Mouse (Mus musculus) kidney, adult 11 months (tissue): ENCODE results near the gene Cyp2d11.

Source experiments
- DNase-seq: peaks from one replicate; pipeline ENCODE4 v3.0.0; 2022

The Cyp2d11 gene

GRCm38 (mm10) chr15:82350349-82350748, 43.5 kb downstream of the Cyp2d11 start:
- DNase-seq = no peak

DNA sequence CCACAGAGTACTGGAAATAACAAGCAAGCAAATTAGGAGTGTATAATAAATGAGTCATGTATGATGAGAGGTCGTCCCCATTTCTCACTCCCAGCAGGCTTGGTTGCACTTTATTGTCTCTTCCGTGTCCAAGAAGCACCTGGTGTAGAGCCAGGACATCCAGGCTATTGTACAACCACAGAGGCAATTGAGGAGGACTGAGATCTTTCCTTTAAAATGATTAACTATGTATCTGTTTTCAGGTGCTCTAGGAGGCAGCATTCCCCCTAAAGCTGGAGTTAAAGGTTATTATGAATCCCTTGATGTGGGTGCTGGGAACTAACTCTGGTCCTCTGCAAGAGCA, 44.9 kb downstream of the Cyp2d11 start:
- no peak for DNase-seq

GRCm38 (mm10) chr15:82348258-82348998, 45.4 kb downstream of the Cyp2d11 start:
- no peak for DNase-seq

DNA sequence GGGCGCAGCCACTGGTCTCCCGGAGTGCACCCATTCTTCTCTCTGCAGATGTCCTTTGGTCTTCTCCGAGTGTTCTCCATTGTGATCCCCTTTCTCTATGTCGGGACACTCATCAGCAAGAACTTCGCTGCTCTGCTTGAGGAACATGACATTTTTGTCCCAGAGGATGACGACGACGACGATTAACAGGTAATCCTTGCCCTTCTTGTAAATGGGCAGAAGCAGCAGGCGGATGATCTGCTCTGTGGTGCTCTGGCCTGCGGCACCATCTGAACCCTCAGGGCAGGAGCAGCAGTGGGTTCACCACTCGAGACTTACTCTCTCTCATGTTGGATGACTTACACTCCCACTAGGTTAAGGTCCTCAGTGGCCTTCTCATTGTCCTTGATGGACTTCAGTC, 46.0 kb downstream of the Cyp2d11 start:
- no peak for DNase-seq

DNA sequence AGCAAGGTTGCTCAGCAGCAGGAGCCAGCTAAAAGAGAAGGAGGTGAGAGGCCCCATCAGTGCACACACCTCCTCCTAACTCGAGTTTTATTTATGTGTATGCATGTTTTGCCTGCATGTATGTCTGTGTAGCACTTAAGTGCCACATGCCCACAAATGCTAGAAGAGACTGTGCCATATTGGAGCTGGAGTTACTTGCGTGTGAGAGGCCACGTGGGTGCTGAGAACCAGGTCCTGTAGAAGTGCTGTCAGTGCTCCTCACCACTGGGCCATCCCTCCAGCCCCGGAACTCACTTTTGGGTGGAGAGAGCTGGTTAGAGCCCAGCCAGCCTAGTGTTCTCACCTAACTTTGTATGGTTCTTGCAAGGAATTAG, 46.5 kb downstream of the Cyp2d11 start:
- DNase-seq = no peak

DNA sequence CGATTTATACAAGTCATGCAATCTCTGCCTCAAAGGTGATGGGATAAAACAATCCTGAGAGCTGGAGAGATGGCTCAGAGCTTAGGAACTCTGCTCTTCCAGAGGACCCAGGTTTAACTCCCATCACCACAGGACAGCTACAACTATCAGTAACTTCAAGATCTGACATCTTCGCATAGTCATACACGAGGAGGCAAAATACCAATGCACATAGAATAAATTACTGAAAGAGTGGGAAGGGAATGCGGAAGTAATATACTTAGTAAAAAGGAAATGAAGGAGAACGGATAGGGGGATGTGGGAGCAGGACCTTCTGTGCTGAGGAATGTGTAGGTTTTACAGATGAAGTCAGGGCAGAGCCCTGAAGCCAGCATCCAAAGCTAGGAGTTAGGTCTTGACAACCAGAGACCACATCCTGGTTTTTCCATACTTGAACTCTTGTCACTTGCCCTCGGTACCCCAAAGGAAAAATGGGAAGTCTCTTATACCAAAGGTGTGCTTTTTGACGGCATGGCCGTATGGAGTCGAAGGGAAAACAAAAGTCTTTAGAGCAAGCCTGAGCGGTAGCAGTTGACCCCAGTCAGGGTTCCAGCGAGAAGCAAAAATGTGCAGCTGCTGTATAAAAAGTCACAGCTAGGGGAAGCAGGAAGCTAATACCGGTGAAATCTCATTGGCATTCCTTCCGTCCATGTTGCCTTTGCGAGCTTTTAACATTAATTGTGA, 47.1 kb downstream of the Cyp2d11 start:
- no peak for DNase-seq

DNA sequence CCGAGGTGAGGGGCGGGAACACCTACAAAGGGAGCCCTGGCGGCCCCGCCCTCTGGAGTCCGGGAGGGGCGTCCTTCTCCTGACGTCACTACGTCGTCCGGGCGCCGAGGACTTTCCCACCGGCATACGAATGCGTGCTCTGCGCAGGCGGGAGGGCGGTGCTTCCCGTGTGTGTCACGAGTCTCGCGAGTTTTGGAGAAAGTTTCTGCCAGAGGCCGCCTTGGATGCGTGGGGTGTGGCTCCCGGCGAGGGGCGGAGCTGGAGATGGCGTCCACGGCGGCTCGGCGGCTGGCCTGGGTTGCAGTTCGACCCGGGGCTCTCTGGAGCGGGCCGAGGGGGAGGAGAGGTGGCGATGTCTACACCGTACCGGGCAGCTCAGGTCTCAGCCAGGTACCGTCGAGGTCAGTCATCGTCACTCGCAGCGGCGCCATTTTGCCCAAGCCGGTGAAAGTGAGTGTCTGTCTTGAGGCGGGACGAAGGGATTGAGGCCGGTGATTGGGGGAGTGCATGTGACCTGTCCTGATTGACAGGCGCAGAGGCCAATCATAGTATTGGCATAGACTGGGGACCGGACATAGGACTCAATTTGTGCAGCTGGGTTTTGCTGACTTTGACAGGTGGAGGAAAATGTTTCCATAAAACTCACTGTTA, 47.9 kb downstream of the Cyp2d11 start:
- peak; percentile 98 for DNase-seq

DNA sequence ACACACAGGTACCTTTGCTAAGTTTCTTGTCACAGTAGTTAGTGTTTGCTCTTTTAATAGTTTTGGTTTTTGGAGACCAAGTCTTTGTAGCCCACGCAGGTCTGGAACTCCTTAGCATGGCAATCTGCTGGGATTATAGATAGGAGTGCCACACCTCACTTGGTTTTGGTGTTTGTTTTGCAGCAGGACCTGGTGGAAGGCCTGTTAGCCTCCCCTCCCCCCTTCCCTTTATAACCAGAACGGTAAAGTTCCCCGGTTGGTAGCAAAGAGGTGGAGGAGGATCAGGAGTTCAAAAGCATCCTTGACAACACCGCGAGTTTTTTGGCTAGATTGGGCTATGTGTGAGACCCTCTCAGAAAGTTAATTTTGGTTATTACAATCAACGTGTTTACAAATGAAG, 48.9 kb downstream of the Cyp2d11 start:
- DNase-seq = no peak

DNA sequence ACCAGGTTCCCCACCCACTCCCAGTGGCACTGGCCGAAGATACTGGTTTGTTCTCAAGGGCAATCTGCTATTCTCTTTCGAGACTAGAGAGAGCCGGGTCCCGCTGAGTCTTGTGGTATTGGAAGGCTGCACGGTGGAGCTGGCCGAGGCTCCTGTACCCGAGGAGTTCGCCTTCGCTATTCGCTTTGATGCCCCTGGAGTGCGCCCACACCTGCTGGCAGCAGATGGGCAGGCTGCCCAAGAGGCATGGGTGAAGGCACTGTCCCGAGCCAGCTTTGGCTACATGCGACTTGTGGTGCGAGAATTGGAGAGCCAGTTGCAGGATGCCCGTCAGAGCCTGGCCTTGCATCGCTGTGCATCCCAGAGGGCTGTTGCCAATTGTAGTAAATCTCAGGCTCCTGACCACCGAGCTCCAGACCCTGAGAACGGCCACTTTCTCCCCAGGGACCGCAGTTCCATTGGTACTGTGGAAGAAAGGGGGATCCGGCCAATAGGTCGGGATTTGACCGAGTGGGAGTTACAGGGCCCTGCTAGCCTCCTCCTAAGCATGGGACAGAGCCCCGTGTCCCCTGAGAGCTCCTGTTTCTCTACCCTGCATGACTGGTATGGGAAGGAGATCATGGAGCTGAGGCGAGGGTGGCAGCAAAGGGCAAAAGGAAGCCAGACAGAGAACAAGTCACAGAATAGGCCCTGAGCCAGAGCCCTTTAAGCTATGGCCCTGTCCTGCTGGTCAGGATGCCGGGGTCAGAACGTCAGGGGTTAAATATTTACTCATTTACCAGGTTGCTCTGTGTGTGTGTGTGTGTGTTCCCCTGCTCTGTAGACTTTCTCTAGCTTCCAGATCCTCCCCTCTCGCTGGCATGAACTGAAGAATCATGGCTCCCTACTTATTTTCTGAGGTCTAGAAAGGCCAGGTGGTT, 50.2 kb downstream of the Cyp2d11 start:
- peak; percentile 78 for DNase-seq

- no peak for DNase-seq
Measured at GRCm38 (mm10) chr15:82342543-82342935, 51.3 kb downstream of the Cyp2d11 start.

DNA sequence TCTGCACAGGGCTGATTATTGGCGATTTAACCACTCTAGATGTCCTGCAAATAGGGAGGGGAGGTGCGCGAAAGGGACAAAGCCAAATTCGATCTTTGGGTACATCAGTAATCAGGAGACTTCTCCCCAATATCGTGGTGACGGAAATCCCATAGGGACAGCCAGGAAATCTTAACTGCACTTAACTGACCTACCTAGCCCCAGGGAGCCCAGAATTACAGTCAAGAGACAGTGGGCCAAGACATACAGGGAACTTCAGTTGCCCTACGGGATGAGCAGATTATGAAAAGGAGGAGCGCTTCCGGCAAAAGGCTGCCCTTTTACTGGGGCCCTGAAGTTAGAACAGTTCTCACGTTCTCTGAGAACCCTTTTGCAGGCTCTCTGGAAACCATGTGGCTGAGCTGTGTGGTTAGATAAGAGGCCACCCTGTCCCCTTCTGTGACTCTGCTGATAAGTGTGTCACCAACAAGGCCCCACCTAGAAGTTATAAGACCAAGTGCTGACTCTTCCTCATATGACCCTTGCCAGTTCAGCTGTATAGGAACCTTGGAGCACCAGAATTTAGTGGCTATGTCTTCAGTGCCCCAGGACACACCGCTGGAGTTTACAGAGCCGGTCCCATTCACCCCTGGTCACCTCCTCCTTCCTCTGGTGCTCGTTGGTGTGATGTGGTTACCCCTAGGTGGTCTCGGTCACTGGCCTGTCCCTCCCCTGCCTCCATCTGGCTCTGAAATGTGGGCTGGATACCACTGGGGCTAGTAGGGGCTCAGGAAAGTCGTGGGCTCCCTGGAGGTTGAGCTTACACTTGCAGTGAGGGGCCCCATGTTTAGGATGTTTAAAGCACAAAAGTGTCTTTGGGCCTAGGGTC, 51.9 kb downstream of the Cyp2d11 start:
- DNase-seq = no peak

DNA sequence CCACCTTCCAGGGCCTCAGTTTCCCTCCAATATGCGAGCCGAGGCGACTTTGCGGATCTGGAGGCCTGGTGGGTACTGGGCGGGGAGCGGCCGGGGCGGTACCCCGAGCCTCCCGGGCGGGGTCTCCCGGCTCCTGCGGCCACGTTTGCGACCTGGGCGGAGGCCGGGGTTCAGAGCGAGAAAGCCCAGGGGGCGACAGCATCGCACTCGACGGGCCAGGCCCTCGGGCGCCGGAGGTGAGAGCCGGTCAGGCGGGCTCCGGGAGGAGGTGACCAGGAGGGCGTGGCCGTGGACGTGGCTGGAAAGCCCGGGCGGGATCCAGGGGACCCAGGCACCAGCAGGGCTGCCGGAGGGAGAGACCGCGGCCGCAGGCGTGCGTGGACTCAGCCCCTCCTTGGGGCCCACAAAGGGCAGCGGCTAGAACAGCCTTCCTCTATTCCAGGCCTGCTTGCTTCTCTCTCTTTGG, 52.8 kb downstream of the Cyp2d11 start:
- DNase-seq = peak; percentile 34

DNA sequence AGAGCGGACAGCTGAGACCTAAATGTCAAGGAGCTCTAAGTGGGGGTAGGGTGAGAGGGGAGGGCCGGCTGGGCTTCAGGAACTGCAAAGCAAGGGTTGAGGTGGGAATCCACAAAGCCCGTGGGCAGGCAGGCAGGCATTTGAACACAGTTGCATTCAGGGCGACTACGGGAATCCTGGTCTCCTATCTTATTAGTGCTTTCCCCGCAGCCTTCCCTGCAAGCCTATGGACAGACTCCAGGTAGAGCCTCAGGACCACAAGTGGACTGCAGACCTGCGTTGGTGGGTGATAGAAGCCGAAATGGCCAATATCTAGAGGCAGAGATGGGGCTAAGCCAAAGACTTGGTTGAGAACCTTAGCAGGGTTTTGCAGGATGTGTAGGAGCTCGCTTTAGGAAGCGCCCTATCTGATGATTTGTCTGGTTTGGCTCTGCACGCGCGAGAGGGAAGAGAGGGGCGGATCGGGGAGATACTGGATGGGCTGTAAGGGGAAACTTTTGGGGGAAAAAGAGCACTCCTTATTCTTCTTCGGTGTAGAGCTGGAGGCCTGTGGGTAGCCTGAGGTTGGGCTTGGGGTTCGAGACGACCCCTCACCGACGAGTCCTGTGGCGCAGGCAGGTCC, 53.3 kb downstream of the Cyp2d11 start:
- DNase-seq = no peak

GRCm38 (mm10) chr15:82339634-82340254, 54.1 kb downstream of the Cyp2d11 start:
- DNase-seq = no peak
